Mouse (Mus musculus): Measurements from ENCODE around the gene Rnf187.
A peak's percentile ranks its signal among the peaks of the same experiment; 100 is the strongest.

Gene Rnf187

GRCm38 (mm10) chr11:58938322-58939087 lies at the start of gene Rnf187:
Gene Rnf187, minus strand, starts transcription at chr11:58938916.
- DNase-seq (ENCODE audit: low spot score in 2 of 2): peak; percentile 87 to 90

DNA sequence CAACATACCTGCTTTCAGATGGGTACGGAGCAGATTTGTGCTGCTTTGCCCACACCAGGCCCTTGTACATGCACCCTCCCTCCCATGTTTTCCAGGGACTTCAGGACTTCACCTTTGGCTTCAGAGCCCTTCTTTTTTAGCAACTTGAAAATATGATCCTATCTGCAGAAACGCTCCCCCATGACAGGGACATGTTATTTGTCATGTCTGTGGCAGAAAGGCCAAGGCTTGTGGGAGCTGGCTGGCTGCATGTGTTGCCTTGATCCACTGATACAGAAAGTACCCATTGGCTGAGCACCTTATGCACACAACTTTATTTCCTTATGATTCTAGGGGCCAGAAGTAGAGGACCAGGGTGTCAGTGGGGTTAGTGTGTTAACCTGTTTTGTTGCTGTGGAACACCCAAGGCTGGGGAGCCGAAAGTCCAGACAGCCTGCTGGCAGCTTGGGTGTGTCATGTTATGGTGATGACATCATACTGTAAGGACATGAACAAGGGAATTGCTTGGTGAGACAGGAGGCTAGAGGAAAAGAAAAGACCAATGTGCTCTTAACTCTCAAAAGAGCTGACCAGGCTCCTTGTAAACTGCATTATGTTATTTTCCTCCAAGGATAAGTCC lies 46.7 kb upstream of the Rnf187 start:
- no peak for DNase-seq (ENCODE audit: low spot score in 2 of 2)

DNA sequence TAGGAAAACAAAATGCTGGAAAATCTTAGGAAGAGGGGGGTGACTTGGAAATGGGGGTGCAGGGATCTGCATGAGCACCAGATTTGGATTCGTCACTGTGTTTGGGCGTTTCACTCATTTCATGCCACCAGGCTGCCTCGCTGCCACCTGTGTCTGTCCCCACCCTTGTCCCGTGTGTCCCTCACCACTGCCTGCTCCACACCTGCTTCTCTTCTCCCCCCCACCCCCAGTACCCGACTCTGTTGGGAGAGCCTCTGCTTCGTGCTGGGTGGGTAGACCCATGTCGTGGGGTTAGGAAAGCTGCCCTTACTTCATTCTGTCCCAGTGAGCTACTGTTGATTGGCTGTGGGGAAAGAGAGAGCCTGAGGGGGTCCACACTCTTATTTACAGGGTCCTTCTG lies 45.9 kb upstream of the Rnf187 start:
- DNase-seq (ENCODE audit: low spot score in 2 of 2): no peak

DNA sequence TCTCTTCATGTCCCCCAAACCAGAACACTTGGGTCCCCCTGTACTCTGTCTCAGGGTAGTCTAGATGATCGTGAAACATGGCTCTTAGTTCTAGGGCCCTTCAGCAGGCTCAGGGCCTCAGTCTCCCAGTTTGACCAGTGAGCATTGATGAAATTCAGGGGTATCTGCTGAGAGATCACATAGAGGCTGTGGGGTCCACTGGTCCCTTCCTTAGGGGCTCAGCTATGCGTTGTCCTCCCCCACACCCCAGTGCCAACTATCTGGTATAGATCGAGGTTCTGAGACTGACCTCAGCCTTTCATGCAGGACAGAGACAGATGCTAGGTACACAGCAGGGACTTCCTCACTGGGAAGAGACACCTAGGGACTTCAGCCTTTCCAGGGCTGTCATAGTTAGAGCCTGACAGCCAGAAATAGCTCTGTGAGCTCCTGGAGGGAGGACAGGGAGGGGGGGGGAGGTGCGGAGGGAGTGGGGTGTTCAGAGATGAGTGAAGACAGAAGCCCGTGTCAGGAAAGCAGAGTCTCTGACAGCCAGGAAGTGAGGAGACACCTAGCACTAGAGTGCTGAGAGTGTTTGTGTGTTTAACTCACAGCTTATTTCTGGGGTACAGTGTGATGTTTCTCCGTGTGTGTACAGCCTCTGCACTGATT lies 45.1 kb upstream of the Rnf187 start:
- no peak for DNase-seq (ENCODE audit: low spot score in 2 of 2)

DNA sequence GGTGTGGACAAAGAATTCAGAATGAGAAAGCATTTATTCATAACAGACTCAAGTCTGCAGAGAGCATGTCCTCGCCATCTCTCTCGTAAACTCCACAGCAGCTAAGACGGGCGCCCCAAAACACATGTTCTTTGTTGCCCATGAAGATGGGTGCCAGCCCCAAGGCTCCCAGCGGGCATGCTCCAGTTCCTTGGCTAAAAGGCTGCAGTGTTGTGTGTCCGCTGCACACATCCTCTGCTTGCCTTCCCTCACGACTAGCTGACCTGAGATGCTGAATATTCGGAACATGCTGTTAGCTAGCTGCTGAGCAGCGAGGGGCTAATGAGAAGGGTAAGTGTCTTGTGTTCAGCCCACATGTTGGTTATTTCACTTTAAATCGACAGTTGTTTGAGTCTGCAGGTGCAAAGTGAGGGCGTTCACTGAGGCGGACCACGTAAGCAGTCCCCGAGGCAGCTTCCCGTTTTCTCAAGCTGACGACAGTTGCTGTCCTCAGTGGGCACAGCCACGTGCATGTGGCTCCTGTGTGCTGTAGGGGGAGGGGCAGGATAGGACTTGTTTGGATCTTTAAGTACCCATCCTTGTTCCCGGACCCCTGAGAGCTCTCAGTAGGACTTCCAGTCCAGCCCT lies 43.9 kb upstream of the Rnf187 start:
- DNase-seq (ENCODE audit: low spot score in 2 of 2): no peak

DNA sequence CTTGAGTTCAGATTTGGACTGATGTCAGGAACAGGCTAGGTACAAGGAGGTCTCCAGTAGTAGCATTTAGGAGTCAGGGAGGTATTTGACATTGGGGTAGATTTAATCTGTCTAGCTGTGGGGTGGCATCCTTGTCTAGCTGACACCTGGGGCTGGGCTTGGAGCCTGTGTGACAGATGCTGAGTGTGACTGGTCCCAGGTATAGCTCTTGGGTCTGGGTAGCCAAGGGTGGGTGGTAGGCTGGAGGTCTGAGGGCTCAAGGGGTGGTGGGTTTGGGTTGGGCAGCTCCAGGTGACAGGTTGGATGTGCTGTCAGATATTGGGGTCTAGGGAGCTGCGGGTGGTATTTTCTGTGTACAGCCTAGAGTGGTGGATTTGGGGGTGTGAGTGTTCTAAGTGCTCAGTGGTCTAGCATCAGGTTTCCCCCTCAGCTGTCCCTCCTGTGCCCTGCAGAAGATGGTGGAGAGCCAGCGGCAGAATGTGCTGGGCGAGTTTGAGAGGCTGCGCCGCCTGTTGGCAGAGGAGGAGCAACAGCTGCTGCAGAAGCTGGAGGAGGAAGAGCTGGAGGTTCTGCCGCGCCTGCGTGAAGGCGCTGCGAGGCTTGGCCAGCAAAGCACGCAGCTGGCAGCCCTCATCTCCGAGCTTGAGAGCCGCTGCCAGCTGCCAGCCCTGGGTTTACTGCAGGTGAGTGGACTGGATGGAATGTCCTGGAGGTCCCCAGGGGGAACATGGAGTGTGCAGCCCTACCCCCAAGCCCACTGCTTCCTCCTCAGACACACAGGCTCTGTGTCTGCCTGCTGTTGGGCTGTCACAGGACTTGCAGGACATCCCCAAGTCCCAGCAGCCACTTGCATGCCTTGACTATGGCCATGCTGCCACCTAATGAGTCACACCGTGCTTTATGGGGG lies 43.1 kb upstream of the Rnf187 start:
- DNase-seq (ENCODE audit: low spot score in 2 of 2): peak; percentile 64 to 77

- no peak for DNase-seq (ENCODE audit: low spot score in 2 of 2)
Observed at GRCm38 (mm10) chr11:58980381-58980990, 41.8 kb upstream of the Rnf187 start.

- DNase-seq (ENCODE audit: low spot score in 2 of 2): no peak
Observed at GRCm38 (mm10) chr11:58979661-58980060, 40.9 kb upstream of the Rnf187 start.

- no peak for DNase-seq (ENCODE audit: low spot score in 2 of 2)
Observed at GRCm38 (mm10) chr11:58979183-58979582, 40.5 kb upstream of the Rnf187 start.

DNA sequence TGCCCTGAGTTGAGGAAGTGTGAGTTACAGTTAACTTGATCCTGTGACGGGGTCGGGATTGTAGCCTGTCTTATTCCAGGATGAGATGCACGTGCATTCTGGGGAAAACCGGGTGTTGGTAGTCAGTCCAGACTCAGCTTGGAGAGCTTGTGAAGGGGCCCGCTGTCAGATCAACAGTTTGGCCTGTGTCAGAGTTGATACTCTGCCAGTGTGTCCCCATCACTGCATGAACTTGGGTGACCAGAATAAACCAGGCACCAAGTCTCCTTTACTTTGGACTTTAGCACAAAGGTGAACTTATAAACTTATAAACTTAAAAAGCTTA lies 40.0 kb upstream of the Rnf187 start:
- no peak for DNase-seq (ENCODE audit: low spot score in 2 of 2)

DNA sequence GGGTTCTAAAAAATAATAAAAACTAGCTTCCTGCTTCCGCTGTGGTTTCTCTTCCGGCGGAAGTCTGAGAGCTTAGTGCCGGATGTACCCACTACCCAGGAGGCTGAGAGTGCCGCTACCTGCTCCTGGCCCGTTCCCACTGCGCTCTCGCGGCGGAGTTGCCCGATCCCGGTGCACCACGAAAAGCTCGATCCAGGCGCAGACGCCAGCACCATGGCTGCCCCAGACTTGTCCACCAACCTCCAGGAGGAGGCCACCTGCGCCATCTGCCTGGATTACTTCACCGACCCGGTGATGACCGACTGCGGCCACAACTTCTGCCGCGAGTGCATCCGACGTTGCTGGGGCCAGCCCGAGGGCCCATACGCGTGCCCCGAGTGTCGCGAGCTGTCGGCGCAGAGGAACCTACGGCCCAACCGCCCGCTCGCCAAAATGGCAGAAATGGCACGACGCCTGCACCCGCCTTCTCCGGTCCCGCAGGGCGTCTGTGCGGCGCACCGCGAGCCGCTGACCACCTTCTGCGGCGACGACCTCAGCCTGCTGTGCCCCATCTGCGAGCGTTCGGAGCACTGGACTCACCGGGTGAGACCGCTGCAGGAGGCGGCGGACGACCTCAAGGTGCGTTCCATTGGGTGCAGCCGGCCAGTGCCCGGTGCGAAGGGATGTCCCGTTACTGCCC lies 39.5 kb upstream of the Rnf187 start, which contains the start of gene Trim11:
Gene Trim11, plus strand, starts transcription at position 67 of the 679 bp plus-strand sequence.
- no peak for DNase-seq (ENCODE audit: low spot score in 2 of 2)

- DNase-seq (ENCODE audit: low spot score in 2 of 2): no peak
Observed at GRCm38 (mm10) chr11:58977607-58978026, 38.9 kb upstream of the Rnf187 start.

- no peak for DNase-seq (ENCODE audit: low spot score in 2 of 2)
Observed at GRCm38 (mm10) chr11:58977150-58977549, 38.4 kb upstream of the Rnf187 start.

- DNase-seq (ENCODE audit: low spot score in 2 of 2): no peak
Observed at GRCm38 (mm10) chr11:58974414-58974813, 35.7 kb upstream of the Rnf187 start.

DNA sequence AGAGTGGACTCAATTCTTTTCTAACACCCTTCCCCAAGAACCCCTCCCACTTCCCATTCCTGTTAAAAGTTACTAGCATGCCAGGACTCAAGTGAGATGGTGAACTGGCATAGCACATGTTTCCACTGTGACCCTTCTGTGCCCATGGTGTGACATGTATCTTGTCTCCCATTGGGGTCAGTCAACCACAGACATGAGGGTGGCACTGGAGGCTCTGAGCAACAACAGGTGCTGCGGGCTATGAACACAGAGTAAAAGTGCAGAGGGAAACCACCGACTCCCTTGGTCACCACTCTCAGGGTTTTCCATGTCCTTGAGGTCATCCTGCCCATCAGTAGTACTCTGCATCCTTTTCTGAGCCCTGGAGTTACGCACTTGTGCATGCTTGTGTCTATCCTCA lies 33.1 kb upstream of the Rnf187 start:
- no peak for DNase-seq (ENCODE audit: low spot score in 2 of 2)

- no peak for DNase-seq (ENCODE audit: low spot score in 2 of 2)
Observed at GRCm38 (mm10) chr11:58970831-58971530, 32.3 kb upstream of the Rnf187 start.

DNA sequence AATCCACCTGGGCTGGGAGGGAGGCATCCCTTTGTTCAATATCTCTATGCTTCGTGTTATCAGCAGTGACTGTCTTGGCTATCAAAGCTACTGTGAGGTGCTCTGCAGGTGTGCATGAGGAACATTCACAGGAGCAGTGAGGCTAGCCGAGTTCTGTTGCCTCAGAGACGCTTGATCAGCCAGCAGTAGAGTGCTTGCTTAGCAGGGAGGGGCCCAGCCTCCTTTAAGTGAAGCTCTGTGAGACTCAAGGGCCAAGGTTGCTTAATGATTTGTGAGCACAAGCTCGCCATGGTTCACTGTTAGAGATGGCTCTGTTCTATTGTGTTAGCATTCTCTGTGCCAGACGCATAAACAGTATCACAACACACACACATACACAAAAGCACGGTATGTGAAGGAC lies 30.9 kb upstream of the Rnf187 start:
- DNase-seq (ENCODE audit: low spot score in 2 of 2): no peak

DNA sequence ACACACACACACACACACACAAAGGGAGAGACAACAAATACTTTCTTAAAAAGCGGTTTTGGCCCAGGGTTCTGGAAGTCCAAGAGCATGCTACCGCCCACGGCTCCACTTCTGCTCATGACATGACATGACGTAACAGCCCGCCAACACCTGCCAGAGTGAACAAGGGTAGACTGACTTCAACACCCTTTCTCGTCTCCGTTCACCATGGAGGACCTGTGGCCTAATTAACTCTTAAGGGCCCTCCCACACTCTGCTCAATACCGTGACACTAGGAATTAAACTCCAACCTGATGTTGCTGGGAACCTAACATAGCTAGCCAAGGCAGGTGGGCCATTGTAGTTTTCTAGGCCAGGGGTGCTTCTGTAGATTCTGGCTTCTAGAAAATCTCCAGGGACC lies 30.3 kb upstream of the Rnf187 start:
- no peak for DNase-seq (ENCODE audit: low spot score in 2 of 2)

- DNase-seq (ENCODE audit: low spot score in 2 of 2): no peak
Observed at GRCm38 (mm10) chr11:58968551-58968950, 29.8 kb upstream of the Rnf187 start.

GRCm38 (mm10) chr11:58967346-58967745 lies 28.6 kb upstream of the Rnf187 start:
- DNase-seq (ENCODE audit: low spot score in 2 of 2): no peak
